Comparison of ENCODE assay signal across 14 mouse cellular contexts in the genomic region with DNA sequence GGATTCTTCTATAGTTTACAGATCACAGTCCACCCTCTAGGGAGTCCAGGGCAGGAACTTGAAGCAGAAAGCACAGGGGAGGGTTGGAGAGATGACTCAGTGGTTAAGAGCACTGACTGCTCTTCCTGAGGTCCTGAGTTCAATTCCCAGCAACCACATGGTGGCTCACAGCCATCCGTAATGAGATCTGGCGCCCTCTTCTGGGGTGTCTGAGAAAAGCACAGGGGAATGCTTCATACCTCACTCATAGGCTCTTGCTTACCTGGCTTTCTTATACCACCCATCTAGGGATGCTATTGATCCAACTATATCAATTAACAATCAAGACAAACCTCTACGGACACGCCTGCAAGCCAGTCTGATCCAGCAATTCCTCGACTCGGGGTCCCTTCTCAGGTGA. TPM values are rescaled to one million over a fixed set of nuclear protein-coding genes. Genes with fewer than 3 reads are reported as not detected.
A peak's percentile ranks its signal among the peaks of the same experiment; 100 is the strongest.
DNase-seq lines count a peak whose midpoint lies in the region; ATAC-seq and TF ChIP-seq lines count a peak whose summit lies in the region.
"Had no signal": no experiment of that assay in that cellular context is flagged by ENCODE, and none has a peak within 500 bp of the region (broad histone marks: within the 10 kb centered on the region; RNA-seq: fewer than 3 reads in every experiment).

No protein-coding gene starts in this region.

- intact Hi-C loops in left cerebral cortex, adult 2 months (cut with DNase I), result no loop called here

- peaks cover 25% of the 10 kb centered on the region for H3K27me3 ChIP-seq in heart, embryonic 11.5 days (ENCODE audit: control insufficient read depth, insufficient read depth, low read length)
- H3K27me3 ChIP-seq in small intestine, adult 2 months (ENCODE audit: control insufficient read depth, insufficient read depth, low read length), result peaks cover 24% of the 10 kb centered on the region

- no peaks in the 10 kb centered on the region for H3K9me3 ChIP-seq in heart, embryonic 11.5 days (replicated peaks; ENCODE audit: control insufficient read depth, low read length)
- H3K9me3 ChIP-seq: kidney, embryonic 15.5 days had no signal

- no peak overlapping the region for H3K4me2 ChIP-seq in heart, embryonic 11.5 days
- H3K4me2 ChIP-seq: hindbrain, embryonic 14.5 days; kidney, embryonic 15.5 days; limb, embryonic 12.5 days; midbrain, embryonic 11.5 days had no signal

- H3K27ac ChIP-seq in heart, embryonic 11.5 days (ENCODE audit: low read depth, low read length), result no peak overlapping the region
- H3K27ac ChIP-seq in left cerebral cortex, adult 2 months, result no peak overlapping the region
- no peak overlapping the region for H3K27ac ChIP-seq in small intestine, adult 2 months (ENCODE audit: insufficient read depth, low read depth, low read length)
- H3K27ac ChIP-seq: hindbrain, embryonic 14.5 days; kidney, embryonic 15.5 days; limb, embryonic 12.5 days had no signal

- 67% methylated on average over 6 of the region's 6 CpGs for WGBS in heart, embryonic 11.5 days (ENCODE audit: insufficient replicate concordance)
- 66% methylated on average over 6 of the region's 6 CpGs for WGBS in small intestine, adult 2 months

- no peak for TF ChIP-seq POLR2A in small intestine, adult 2 months (IDR thresholded peaks at IDR 0.05; ENCODE audit: low read depth, low read length)

- no peaks in the 10 kb centered on the region for H3K36me3 ChIP-seq in heart, embryonic 11.5 days (ENCODE audit: control insufficient read depth, insufficient read depth, low read length)
- H3K36me3 ChIP-seq in small intestine, adult 2 months (ENCODE audit: control insufficient read depth, insufficient read depth, low read length), result no peaks in the 10 kb centered on the region
- H3K36me3 ChIP-seq: kidney, embryonic 15.5 days; limb, embryonic 12.5 days had no signal

- no peak overlapping the region for H3K9ac ChIP-seq in heart, embryonic 11.5 days (ENCODE audit: low read depth, low read length)
- H3K9ac ChIP-seq: hindbrain, embryonic 14.5 days; kidney, embryonic 15.5 days; limb, embryonic 12.5 days had no signal

- H3K4me1 ChIP-seq in heart, embryonic 11.5 days (ENCODE audit: control insufficient read depth, insufficient read depth, low read length), result no peaks in the 10 kb centered on the region; the same call in 1 of the 2 replicates
- H3K4me1 ChIP-seq in small intestine, adult 2 months (ENCODE audit: control insufficient read depth, insufficient read depth, insufficient read length, low read length), result peaks cover 6% of the 10 kb centered on the region; the same call in 1 of the 2 replicates

- ATAC-seq in heart, embryonic 11.5 days (replicated peaks; ENCODE audit: insufficient number of reproducible peaks, low FRiP score, low TSS enrichment), result no peak
- ATAC-seq: forebrain, embryonic 16.5 days had no signal

- no peak overlapping the region for H3K4me3 ChIP-seq in heart, embryonic 11.5 days (ENCODE audit: low read depth, low read length)
- H3K4me3 ChIP-seq in left cerebral cortex, adult 2 months, result no peak overlapping the region
- H3K4me3 ChIP-seq in small intestine, adult 2 months (ENCODE audit: low read depth, low read length), result no peak overlapping the region
- H3K4me3 ChIP-seq: kidney, embryonic 15.5 days; limb, embryonic 12.5 days had no signal

- DNase-seq in heart, adult 11 months, result peak; percentile 53
- no peak for DNase-seq in left cerebral cortex, adult 2 months (ENCODE audit: extremely low spot score in 1 of 2, low spot score in 2 of 2)
- no peak for DNase-seq in left cerebral cortex, adult 8-10 months (ENCODE audit: low spot score in 2 of 2)
- DNase-seq in thymus, postnatal 25 days, result peak; percentile 16
- DNase-seq in thymus, postnatal 0 days (ENCODE audit: low spot score), result no peak
- DNase-seq in yolk sac, embryonic 10.5 days (ENCODE audit: low spot score), result no peak
- DNase-seq: cerebellum, adult 18-20 months had no signal

- TF ChIP-seq CTCF in left cerebral cortex, adult 2 months (IDR thresholded peaks at IDR 0.05), result peak; percentile 42
- TF ChIP-seq CTCF in small intestine, adult 2 months (IDR thresholded peaks at IDR 0.05; ENCODE audit: extremely low read depth, insufficient read length, insufficient replicate concordance, low read depth, low read length), result peak; percentile 26; the same call in 1 of the 2 replicates

RNA-seq across cellular contexts. Expression of gene Lrrc27, which starts 21.2 kb away (rescaled TPM):
- polyA plus RNA-seq in heart, embryonic 11.5 days (2014; fragmentation: Nextera tagmentation; extraction: Ambion mirVana), result 4.9 and 6.2 TPM in 2 replicates
- total RNA-seq in left cerebral cortex, adult 2 months (2021), result 1 to 10 TPM; 8.1 to 8.2 TPM
- total RNA-seq in left cerebral cortex, adult 8-10 months (2022), result 10 to 100 TPM in 1 of 4 experiments, 1 to 10 TPM in 3; 7.4 to 13.7 (median 8.4) TPM
- polyA plus RNA-seq in thymus, postnatal 0 days (2015; fragmentation: Nextera tagmentation; extraction: Ambion mirVana), result 1.9 and 2.4 TPM in 2 replicates
- polyA plus RNA-seq in small intestine, adult 2 months (2012; rRNA removed), result 0.15 and 1.3 TPM in 2 replicates

RNA-seq across cellular contexts. Expression of gene Stk32c, which starts 21.5 kb away (rescaled TPM):
- not detected in 2 replicates for polyA plus RNA-seq in heart, embryonic 11.5 days (2014; fragmentation: Nextera tagmentation; extraction: Ambion mirVana)
- 100 to 1,000 TPM; 159 to 167 TPM for total RNA-seq in left cerebral cortex, adult 2 months (2021)
- 100 to 1,000 TPM; 175 to 186 (median 183) TPM for total RNA-seq in left cerebral cortex, adult 8-10 months (2022)
- not detected in 2 replicates for polyA plus RNA-seq in thymus, postnatal 0 days (2015; fragmentation: Nextera tagmentation; extraction: Ambion mirVana)
- 2.5 and 7.7 TPM in 2 replicates for polyA plus RNA-seq in small intestine, adult 2 months (2012; rRNA removed)

RNA-seq across cellular contexts. Expression of gene Pwwp2b, which starts 56.7 kb away (rescaled TPM):
- 8.4 TPM in 2 replicates for polyA plus RNA-seq in heart, embryonic 11.5 days (2014; fragmentation: Nextera tagmentation; extraction: Ambion mirVana)
- total RNA-seq in left cerebral cortex, adult 2 months (2021), result 10 to 100 TPM; 10.2 to 12.2 TPM
- 10 to 100 TPM; 16.8 to 18.3 (median 17.7) TPM for total RNA-seq in left cerebral cortex, adult 8-10 months (2022)
- polyA plus RNA-seq in thymus, postnatal 0 days (2015; fragmentation: Nextera tagmentation; extraction: Ambion mirVana), result 3.7 and 3.9 TPM in 2 replicates
- polyA plus RNA-seq in small intestine, adult 2 months (2012; rRNA removed), result 5.8 and 19.4 TPM in 2 replicates

Comparison
In these comparisons a context has a peak if more than half of its experiments do, and no peak if none do; other contexts are left out.
1. DNase-seq: peak in heart, adult 11 months (single experiment) and thymus, postnatal 25 days (single experiment); none in left cerebral cortex, adult 2 months (0 of 2), left cerebral cortex, adult 8-10 months (0 of 2), thymus, postnatal 0 days (single experiment) and yolk sac, embryonic 10.5 days (single experiment).